Mouse (Mus musculus) cerebellum, postnatal 14 days (tissue): ENCODE measurements at regions not wholly inside any gene's neighbourhood (a gene's known extent, or its start where the extent isn't known, plus 50 kb on each side); places are given as distances from the start of the nearest gene placed in this dataset.

Experiments used
- DNase-seq, 2 experiments: peaks; one replicate each; pipeline ENCODE4 v3.0.0; 2021; ENCODE audit warnings: mixed read lengths in 2 of 2

DNA sequence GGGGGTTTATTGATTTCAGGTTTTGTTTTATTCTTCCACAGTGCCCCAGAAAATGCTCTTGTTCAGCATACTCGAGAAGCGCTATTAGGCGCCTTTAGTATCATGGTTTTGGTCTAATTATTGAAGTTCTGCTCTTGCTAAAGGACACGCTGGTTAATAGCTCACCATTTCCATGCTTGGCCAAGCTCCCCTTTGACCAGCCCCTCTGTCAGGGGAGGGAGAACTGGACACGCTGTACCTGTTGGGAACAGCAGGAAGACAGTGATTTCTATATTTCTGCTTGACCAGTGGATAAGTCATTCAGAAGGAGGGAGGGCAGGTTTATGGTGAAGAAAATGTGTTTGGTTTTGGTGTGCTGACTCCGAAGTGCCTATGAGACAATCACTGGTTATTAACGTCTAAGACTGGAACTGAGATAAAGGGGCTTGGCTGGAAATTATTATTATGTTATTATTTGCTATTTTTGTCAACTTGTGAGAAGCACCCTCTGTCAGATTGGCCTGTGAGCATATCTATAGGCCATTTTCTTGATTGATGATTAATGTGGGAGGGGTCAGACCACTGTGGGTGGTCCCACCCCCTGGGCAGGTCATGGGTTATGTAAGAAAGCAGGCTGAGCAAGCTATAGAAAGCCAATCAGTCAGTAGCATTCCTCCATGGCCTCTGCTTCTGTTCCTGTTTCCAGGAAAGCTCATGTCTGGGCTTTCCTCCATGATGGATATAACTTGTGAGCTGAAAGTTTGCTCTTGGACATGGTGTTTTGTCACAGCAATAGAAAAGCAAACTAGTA is 51.2 kb upstream of the Tanc2 start:
- no peak for DNase-seq

DNA sequence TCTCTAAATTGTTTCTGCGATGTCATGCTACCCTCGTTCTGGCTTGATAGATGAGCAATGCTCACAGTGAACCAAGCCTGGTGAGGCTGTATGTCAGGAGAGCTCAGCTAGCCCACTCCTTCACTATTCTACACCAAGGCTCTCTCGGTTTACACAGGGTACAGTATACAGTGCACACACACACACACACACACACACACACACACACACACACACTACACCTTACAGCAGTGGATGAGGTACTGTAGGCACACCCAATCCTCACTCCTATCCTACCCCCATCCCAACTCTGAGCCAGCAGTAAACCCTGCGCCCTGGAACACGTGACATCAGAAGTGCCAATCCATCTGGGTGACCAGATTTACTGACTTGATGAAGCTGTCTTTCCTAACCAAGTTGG is 57.2 kb upstream of the Tanc2 start:
- DNase-seq: no peak

DNA sequence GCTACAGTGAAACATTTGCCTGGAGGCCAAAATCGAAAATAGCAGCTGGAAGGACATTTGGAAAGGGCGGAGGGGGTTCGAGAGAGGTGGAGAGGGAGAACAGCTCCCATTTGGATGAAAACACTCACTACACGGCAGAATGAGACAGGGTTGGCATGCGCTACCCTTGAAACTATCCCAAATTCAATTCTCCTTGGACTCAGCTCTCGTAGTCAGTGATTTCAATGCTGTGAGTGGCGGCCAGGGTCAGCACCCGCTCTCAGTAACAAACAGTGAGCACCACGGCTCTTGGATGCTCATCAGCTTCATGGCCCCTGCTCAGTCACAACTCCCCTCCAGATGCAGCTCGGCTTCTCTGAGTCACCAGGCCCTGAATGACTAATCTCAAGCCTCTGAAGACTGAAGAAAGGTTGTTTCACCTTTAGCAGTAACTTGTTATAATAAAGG is 59.1 kb upstream of the Tanc2 start:
- DNase-seq: peak; percentile 20 to 61

DNA sequence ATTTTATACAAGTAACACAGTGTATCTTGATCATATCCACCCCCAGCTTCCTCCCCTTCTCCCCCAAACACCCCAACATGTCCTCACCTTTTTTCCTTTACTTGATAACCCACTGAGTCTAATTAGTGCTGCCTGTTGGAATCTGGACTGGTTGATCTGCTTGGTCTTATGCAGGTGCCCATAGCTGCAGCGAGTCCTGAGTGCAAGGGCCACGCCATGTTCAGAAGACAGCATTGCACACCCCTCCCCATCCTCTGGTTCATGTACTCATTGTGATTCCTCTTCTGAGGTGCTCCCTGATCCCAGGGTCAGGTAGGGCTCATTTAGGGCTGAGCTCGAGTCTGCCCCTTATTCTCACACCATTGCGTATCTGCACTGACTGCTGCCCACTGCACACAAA is 63.7 kb upstream of the Tanc2 start:
- no peak for DNase-seq

DNA sequence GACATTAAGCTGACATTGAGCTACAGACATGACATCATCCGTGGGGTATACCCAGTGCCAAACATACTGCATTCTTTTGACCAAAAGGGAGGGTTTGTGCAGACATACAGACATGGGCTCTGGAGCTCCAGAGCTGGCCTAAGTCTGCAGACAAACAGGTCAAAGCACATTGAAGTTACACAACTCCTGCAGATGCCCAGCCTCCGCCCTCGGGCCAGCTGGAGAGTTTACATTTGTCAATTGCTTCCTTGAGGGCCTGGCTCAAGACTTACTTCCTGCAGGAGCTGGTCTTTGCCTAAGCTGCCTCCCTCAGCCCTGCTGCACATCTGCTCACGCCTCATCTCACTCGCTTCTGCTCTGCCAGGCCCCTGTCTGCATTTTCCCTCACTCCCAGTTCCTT is 64.2 kb upstream of the Tanc2 start:
- DNase-seq: peak; percentile 23 to 34

DNA sequence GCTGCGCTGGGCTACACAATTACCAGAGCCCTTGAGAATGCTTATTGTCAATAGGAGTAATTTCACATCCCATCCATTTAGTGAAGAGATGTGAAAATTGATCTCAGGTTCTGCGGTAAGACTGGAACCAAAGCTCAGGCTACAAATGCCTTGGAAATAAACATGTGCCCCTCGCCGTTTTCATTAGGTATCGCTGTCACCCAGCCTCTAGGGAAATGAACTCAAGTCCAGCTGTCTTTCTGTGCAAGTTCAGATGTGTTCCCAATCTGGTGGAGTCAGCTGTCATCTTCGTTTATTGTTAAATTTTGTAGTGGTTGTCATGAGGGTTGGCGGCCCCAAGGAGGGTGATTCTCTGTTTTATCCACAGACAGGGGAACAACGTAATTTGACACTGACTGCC is 65.4 kb upstream of the Tanc2 start:
- DNase-seq: no peak

DNA sequence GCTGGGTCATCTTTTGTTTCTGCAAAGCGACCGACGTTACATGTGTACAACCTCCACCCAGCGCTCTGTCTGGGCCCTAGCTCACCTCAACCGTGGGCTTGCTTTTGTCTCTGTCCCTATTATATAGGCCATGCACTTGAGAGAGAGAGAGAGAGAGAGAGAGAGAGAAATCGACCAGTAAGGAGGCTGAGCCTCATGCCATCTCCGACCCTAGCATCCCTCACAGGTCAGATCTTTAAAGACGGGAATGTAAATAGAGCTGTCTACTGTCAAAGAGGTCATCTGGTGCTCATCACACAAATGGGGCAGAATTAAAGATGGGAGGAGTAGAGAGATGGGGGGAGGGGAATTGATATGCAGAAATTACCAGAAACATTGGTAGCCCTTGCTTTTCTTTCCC is 66.0 kb upstream of the Tanc2 start:
- no peak for DNase-seq

DNA sequence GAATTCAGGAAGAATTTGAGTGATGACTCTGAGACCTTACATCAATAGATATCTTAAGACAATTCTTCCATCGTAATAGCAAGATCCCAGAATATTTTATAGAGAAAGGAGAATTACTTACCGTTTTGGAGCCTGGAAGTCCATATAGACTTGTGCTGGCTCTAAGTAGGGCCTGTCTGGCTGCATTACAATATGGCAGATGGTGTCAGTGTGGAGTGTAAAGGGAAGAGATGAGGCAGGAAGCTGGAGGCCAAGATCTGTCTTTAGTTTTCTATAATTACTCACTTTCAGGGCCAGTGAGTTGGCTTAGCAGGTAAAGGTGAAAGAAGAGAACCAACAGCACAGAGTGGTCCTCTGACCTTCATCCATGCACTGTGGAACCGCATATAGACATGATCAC is 63.9 kb upstream of the March10 start:
- DNase-seq: peak; percentile 76 to 89

DNA sequence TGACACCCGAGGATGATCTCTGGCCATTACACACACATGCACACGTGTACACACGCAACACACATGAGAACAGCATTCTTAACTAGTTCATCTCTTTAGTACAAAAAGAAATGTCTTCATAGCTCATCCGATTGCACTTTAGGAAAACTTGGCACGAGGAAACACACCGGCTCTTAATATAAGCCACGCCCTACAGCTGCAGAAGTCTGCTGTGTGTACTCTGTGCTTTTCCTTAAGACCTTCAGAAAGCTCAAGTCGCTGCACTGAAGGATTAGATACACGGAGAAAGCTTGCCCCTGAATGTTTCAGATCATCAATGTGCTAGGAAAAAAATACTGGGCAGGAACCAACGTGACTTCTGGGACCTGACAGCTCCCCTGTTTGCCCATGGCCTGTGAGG is 56.7 kb upstream of the March10 start:
- no peak for DNase-seq

DNA sequence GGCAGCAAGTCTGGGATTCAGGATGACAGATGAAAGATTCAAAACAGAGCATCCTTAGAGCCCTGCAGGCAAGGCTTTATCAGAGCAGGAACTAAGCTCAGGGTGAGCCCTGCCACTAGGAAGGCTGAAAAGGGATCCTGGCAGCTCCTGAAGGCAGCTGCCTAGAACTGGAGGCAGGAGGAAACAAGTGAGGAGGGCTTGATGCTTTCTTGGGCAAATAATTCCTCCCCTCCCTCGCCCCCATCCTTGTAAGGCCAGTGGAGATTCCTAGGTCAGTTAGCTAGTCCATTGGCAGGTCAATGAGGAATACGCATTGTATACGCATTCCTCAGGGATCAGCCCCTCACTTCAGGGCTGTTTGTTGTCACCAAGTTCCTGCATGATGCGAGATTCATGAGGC is 54.1 kb upstream of the March10 start:
- no peak for DNase-seq

DNA sequence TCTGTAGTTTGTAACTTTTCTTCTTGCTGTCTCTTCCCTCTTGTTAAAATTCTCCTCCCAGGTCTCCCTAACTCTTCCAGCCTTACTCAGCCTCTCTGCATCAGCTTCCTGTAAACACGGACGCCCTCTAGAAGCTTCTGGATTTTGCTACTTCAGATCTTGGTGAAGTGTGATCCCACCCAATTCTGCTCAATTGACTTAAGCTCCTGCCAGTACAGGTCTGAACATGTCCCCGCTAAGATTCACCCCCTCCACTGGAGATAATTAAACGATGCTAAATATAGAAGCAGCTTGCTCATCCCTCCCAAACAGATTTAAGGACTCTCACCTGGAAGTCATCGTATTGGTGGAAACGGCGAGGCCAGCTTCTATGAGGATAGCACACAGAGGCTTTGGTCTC is 53.5 kb upstream of the March10 start:
- no peak for DNase-seq

DNA sequence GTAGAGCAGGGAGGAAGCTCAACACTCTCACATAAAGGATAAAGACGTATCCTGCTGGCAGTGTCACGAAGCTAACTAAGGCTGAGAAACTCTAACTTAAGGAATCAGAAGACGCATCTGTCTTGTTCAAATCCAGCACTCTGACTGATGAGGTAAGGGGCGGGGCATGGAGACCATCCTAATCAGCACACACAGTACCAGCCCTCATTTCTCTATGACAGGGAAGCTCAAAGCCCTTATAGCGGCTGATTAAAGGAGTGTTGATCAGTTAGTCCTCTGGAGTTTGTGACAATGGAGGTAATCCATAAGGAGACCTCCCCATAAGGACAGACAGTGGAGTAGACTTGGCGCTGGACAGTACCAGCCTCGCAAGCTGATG is 52.1 kb upstream of the March10 start:
- DNase-seq: no peak

DNA sequence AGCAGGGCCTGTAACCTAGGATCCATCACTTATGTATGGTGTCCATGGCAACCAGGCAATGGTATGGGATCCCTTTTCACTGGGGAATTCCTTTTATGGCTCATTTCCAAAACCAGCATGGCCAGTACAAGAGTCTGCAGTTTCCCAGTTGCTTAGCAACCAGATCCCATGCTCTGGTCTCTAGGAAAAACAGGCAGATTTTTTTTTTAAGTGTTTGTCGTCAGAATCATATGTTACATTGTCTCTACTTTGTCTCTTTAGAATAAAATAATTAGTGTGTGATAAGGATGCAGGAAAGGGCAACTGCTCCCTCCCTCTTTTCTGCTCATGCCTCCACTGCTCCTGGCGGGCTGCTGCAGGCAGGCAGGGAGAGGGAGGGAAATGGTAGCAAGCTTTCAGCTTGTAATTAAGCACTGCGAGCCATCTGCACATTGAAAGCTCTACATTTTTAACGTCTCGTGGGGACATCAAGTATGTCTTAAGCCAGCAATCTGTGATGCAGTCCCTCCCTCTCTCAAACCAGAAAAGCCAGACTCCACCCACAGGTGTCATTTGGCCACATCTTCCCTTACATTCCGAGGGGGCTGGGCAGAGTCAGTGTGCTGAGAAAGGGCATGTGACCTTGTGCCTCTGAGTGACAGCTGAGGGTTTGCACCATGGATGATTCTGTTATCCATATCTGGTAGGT is 51.6 kb upstream of the March10 start:
- DNase-seq: peak; percentile 26 to 52

DNA sequence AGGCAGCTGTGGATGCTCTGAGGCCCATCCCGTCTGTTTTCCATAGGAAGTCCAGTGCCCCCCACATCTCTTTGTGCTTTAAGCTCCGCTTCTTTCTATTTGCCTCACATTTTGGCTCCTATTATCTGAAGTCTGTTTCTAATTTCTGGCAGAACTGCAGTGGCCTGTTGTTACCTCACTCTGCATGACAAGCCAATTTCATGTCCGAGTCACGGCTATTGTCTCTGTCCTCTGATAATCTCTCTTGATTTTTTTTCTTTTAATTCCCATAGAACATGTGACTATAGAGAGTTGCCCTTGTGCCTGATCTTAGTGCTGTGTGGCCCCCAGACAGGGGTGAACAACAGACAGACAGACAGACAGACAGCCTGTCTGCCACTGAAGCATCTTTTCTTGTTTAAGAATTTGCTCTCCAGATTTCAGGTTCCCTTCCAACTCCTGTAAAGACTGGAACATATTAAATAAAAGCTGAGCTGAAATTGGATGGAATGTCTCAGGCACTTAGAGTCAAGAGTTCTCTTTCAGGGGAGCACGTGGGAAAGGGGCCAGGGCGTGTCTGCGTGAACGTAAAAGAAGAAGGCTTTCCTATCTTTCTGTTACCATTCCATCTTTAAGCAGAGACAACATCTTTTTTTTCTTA is 50.9 kb upstream of the March10 start:
- peak in 1 of 2 experiments; percentile 31 for DNase-seq
